Mouse (Mus musculus) lung, postnatal 14 days (tissue): Measurements from ENCODE around the gene Rorb.

ENCODE experiments used
- DNase-seq: peaks from one replicate; pipeline ENCODE4 v3.0.0; 2021

Rorb gene

GRCm38 (mm10) chr19:19004023-19004656, 106.9 kb downstream of the Rorb start:
- no peak for DNase-seq

- DNase-seq, result no peak
Observed at GRCm38 (mm10) chr19:18998966-18999365, 112.0 kb downstream of the Rorb start.

GRCm38 (mm10) chr19:18997711-18998110, 113.3 kb downstream of the Rorb start:
- DNase-seq, result no peak

- no peak for DNase-seq
Observed at GRCm38 (mm10) chr19:18979996-18980395, 131.0 kb downstream of the Rorb start.

- DNase-seq, result peak; percentile 51
Observed at GRCm38 (mm10) chr19:18974796-18975660, 136.0 kb downstream of the Rorb start.

GRCm38 (mm10) chr19:18969386-18969785, 141.6 kb downstream of the Rorb start:
- no peak for DNase-seq

GRCm38 (mm10) chr19:18967307-18967706, 143.7 kb downstream of the Rorb start:
- no peak for DNase-seq

GRCm38 (mm10) chr19:18959862-18960261, 151.1 kb downstream of the Rorb start:
- no peak for DNase-seq

- DNase-seq, result peak; percentile 13
Observed at GRCm38 (mm10) chr19:18952806-18953205, 158.2 kb downstream of the Rorb start.

GRCm38 (mm10) chr19:18947193-18947592, 163.8 kb downstream of the Rorb start:
- DNase-seq, result no peak

GRCm38 (mm10) chr19:18945265-18945664, 165.7 kb downstream of the Rorb start:
- DNase-seq, result no peak

GRCm38 (mm10) chr19:18941391-18941790, 169.6 kb downstream of the Rorb start:
- DNase-seq, result no peak

GRCm38 (mm10) chr19:18911755-18912340, 199.1 kb downstream of the Rorb start:
- no peak for DNase-seq

- no peak for DNase-seq
Observed at GRCm38 (mm10) chr19:18909641-18910040, 201.4 kb downstream of the Rorb start.

GRCm38 (mm10) chr19:18905511-18905910, 205.5 kb downstream of the Rorb start:
- DNase-seq, result no peak

GRCm38 (mm10) chr19:18902694-18903067, 208.3 kb downstream of the Rorb start:
- no peak for DNase-seq

GRCm38 (mm10) chr19:18902041-18902693, 208.8 kb downstream of the Rorb start:
- no peak for DNase-seq

GRCm38 (mm10) chr19:18898238-18898637, 212.8 kb downstream of the Rorb start:
- no peak for DNase-seq

- DNase-seq, result no peak
Observed at GRCm38 (mm10) chr19:18890216-18890615, 220.8 kb downstream of the Rorb start.

GRCm38 (mm10) chr19:18889632-18890031, 221.4 kb downstream of the Rorb start:
- no peak for DNase-seq

- no peak for DNase-seq
Observed at GRCm38 (mm10) chr19:18889117-18889627, 221.8 kb downstream of the Rorb start.

- DNase-seq, result no peak
Observed at GRCm38 (mm10) chr19:18888491-18889116, 222.4 kb downstream of the Rorb start.
